Mouse (Mus musculus) thymus, postnatal 10 days (tissue): Measurements from ENCODE around the gene Rnf20.
"Not testable (repeated sequence)": the region's sequence is repeated elsewhere in the genome, so short reads cannot be mapped to it uniquely, and the experiment has no call there.

ENCODE experiments used
- DNase-seq, 2 experiments: peaks; one replicate each; pipeline ENCODE4 v3.0.0; 2021; ENCODE audit warnings: low spot score in 2 of 2

Gene Rnf20

GRCm38 (mm10) chr4:49631319-49632138 is at the start of gene Rnf20:
TSS of gene Rnf20 (plus strand) at chr4:49632006.
- DNase-seq = peak; percentile 94

- DNase-seq = no peak
Observed at GRCm38 (mm10) chr4:49583965-49584831, 47.6 kb upstream of the Rnf20 start.

- DNase-seq = no peak
Observed at GRCm38 (mm10) chr4:49585524-49586101, 46.2 kb upstream of the Rnf20 start.

GRCm38 (mm10) chr4:49586811-49587210 is 45.0 kb upstream of the Rnf20 start:
- no peak for DNase-seq

- no peak for DNase-seq
Observed at GRCm38 (mm10) chr4:49590152-49590551, 41.7 kb upstream of the Rnf20 start.

GRCm38 (mm10) chr4:49596846-49597182 is 35.0 kb upstream of the Rnf20 start:
- no peak for DNase-seq

GRCm38 (mm10) chr4:49597183-49598100 is 34.4 kb upstream of the Rnf20 start, which contains the start of gene Tmem246:
TSS of gene Tmem246 (minus strand) at chr4:49597876.
- peak; percentile 5 to 7 for DNase-seq

- DNase-seq = no peak
Observed at GRCm38 (mm10) chr4:49603161-49603560, 28.6 kb upstream of the Rnf20 start.

- no peak for DNase-seq
Observed at GRCm38 (mm10) chr4:49604016-49604546, 27.7 kb upstream of the Rnf20 start.

- no peak for DNase-seq
Observed at GRCm38 (mm10) chr4:49604616-49605015, 27.2 kb upstream of the Rnf20 start.

- no peak for DNase-seq
Observed at GRCm38 (mm10) chr4:49605459-49605858, 26.3 kb upstream of the Rnf20 start.

- DNase-seq = no peak
Observed at GRCm38 (mm10) chr4:49616924-49617323, 14.9 kb upstream of the Rnf20 start.

GRCm38 (mm10) chr4:49619861-49620260 is 11.9 kb upstream of the Rnf20 start:
- not testable (repeated sequence) for DNase-seq

GRCm38 (mm10) chr4:49622272-49622671 is 9.5 kb upstream of the Rnf20 start:
- no peak for DNase-seq

GRCm38 (mm10) chr4:49623916-49624315 is 7.9 kb upstream of the Rnf20 start:
- no peak for DNase-seq

GRCm38 (mm10) chr4:49624969-49625368 is 6.8 kb upstream of the Rnf20 start:
- not testable (repeated sequence) for DNase-seq

- peak; percentile 35 to 66 for DNase-seq
Observed at GRCm38 (mm10) chr4:49626973-49627372, 4.8 kb upstream of the Rnf20 start.

- no peak for DNase-seq
Observed at GRCm38 (mm10) chr4:49628941-49629340, 2.9 kb upstream of the Rnf20 start.

- DNase-seq = no peak
Observed at GRCm38 (mm10) chr4:49632139-49632481, 304 bp downstream of the Rnf20 start.

GRCm38 (mm10) chr4:49637821-49638220 is 6.0 kb downstream of the Rnf20 start:
- DNase-seq = no peak

- no peak for DNase-seq
Observed at GRCm38 (mm10) chr4:49639913-49640312, 8.1 kb downstream of the Rnf20 start.
